Mouse (Mus musculus) retina, postnatal 7 days (tissue): ENCODE results near the gene Rab15.
"Not testable (repeated sequence)": the region's sequence is repeated elsewhere in the genome, so short reads cannot be mapped to it uniquely, and the experiment has no call there.

Source experiments
- DNase-seq: peaks from one replicate; pipeline ENCODE4 v3.0.0-alpha.2; 2012; ENCODE audit warnings: low read depth, low spot score

The Rab15 gene

DNA sequence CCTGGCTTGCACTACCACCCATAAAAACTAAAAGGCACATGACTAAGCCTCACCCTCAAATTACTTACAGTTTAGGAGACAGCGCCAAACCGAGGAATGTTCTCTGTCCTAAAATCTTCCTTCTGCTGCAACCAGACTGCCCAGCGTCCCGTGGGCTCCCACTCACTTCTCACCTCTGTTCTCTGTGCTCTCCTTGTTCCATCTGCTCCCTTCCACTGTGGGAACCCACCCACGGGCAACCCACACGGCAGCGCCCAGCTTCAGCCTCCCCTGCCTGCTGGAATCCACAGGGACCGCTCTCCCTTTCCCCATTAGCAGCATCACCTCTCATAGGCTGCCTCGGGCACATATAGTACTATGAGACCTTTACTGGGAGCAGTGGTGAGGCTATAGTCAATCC, 3.8 kb downstream of the Rab15 start:
- DNase-seq: no peak

DNA sequence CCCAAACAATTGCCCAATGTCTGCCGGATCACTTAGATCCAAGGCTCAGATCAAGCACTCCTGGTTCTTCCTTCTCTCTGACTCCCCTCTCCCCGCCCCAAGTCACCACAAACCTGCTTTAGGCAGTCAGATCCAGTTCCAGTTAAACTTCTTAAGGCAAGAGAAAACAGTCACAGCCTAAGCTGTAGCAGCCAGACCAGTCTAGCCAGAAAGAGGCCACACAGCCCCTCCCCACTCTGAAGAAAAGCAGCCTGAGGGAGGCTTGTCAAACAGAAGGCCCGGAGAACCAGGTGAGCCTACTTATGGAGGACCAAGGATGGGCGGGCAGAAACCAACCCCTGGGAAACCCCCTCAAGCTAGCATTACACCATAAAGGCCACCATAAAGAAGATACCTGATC, 4.6 kb downstream of the Rab15 start:
- no peak for DNase-seq

DNA sequence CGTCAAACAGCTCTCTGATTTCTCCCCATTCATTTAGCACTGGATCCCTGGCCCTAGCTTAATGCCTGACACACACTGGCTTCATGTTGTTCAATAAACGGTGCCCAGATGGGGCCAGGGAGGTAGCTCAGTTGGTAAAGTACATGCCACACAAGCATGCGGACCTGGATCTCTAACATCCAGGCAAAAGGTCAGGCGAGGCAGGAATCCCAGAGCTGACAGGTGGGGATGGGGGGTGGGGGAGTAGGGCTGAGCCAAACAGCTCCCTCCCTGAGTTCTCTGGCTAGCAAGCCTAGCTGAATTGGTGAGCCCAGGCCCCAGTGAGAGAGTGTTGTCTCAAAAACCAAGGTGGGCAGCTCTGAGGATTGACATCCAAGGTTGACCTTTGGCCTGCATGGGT, 5.5 kb downstream of the Rab15 start:
- no peak for DNase-seq

DNA sequence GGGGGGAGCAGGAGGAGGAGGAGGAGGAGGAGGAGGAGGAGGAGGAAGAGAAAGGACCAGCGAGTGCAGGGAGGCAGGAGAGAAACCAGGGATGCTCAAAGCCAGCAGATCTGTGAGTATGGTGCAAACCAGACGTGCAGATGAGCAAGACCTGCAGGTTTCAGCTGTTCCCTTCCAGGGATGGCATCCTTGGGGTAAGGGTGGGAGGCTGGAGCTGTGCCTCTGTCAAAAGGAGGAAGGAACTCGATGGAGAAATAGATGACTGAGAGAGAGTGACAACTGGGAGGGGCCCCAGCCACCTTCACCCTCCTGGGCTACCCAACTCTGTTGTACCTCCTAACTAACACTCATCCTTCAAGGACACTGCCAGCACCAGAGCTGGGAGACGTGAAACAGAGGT, 6.0 kb downstream of the Rab15 start:
- no peak for DNase-seq

DNA sequence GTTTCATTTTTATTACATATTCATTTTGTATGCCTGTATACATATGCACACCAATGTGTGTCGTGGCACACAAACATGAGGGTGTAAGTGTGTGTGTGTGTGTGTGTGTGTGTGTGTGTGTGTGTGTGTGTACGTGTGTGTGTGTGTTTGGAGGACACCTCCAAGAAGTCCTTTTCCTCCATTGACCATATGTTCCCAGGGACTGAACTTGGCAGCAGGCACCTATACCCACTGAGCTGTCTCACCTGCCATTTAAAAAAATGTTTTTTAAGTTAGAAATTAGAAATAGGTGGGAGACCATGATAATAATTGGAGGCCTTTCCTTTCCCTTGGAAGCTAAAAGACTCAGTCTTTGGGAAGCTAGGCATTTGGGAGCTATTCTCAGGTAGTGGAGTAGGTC, 8.6 kb downstream of the Rab15 start:
- no peak for DNase-seq

DNA sequence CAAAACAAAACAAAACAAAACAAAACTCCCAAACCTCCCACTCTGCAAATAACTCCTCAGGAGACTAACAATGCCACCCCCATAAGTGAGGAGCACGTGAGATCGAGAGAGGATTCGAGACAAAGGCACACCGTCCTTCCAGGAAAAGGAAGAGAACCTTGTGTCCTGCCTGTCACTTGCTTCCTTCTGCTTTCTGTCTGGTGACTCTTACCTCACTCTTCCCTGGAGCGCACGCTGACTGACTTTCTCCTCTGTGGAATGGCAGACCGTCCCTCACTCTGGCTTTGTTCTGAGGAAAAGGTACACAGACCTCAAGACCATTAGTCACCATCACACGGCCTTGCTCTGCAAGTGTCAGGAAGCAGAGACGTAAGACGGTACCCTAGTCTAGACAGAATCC, 9.2 kb downstream of the Rab15 start:
- no peak for DNase-seq

DNA sequence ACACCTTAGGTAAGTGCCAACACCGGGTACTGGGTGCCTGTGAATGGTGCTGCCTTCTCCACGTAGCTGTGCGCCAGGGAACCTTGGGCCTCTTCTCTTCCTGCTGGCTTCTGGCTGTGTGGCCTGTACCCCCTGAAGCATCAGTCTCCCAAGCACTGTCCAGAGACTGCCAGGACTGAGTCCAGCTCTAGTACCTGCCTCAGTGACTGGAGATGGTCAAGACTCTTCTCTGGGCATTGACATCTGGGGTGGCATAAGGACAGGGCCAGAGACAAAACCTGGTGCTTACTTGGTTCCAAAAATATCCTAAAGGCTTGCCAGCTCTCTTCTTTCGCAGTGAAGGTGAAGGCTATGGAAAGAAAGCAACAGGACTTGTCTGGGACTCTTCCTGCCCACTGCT, 11.7 kb downstream of the Rab15 start:
- no peak for DNase-seq

DNA sequence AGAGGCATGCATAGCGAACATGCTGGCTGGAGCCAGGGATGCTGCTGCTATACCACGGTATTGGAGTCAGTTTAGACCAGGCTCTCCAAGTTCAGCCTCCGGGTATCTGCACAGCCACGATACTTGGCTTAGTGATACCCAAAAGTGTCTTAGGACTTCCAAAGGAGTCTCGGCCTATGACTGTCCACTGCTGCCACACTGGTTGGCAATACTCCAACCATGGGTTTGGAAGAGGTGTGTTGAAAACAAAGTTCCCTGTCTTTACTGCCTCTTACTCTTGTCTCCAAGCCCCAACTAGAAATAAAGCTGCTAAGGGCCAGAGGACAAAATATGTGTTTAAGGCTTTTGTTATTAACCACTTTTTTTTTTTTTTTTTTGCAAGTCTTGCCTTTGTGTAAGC, 12.2 kb downstream of the Rab15 start:
- no peak for DNase-seq

DNA sequence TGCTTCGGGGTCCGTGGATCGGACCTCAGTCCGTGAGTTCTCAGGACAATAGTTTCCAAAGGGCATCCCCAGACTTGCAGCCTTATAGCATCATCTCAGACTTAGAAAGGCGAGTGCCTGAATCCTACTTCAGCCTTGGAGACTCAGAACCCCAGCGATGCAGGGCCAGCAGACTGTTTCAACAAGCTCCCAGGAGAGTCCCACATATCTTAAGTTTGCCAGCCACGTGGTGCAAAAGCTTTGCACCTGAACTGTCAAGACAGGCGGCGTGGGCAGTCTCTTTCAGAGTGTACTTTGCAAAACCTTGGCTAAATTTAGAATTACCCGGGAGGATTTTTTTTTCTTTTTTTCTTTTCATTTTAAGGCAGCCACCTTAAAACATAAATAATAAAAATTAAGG, 14.9 kb downstream of the Rab15 start:
- DNase-seq: no peak

DNA sequence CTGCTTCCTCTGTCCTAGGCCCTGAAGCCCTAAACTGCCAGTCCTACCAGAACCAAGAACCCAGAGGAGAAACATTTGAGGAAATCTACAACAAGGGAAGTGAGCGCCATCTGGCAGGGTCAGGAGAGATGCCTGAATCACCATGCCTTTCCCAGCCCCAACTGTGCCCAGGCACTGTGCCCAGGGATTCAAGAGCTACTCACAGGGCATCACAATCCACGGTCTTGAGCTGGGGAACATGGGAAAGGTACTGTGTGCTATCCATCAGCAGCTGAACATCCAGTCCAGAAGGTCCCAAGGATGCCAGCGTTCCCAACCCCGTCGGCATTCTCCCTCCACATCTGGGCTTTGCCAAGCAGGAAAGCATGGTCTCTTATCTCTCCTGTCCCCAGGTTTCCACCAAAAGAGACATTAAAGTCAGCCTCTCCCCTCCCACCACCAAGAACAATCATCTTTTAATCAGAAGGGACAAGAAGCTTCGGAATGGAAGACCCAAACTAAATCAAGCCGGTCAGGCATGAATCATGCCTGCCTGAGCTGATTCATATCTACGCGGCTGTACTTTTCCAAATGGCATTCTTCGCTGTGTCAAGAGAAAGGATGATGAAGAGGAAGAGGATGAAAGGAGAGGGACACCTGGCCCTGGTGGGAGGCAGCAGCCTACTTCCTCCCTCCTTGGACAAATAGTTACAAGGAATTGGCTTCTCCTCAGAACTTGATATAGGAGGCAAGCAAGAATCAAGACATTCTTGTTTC, 17.5 kb downstream of the Rab15 start:
- DNase-seq: no peak

DNA sequence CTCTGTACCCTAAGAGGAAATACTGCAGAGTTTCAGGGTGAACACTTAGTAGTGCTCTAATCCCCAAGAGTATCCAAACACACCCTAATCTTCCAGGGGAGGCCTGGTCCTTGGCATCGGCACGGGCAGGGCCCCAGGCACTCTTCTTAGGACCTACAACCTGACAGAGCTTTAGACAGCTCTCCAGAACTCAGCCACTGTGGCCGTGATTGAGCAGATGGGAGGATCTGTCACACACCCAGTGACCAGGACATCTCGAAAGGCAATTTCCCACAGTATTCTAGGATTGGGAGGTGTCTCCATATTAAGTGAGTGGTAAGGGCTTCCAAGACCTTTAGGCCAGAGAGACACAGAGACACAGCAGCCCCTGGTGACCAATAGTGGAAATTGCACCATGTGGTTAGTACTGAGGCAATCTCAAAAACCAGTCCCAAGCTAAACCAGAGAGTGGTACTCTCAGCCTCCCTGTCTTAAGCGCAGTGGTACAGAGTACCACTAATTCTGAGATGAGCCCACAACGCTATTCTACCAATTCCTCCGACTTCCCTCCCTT, 18.9 kb downstream of the Rab15 start:
- DNase-seq: peak; percentile 34

DNA sequence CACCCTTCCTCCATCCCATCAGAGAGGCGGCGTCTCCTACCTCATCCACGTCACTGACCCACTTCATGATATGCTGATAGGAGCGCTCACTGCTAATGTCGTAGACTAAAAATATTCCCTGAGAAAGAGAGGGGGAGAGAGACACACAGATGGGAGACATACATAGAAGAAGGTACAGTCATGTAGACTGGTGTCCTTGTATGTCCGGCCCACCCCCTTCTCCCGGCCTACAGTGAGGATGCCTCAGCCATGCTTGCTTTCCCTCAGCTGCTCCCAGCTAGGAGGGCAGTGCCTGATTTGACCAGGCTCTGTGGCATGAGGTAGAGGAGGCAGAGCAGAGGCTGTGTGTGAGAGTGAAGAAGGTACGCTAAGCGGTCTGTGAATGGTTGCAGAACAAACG, 19.7 kb downstream of the Rab15 start:
- no peak for DNase-seq

DNA sequence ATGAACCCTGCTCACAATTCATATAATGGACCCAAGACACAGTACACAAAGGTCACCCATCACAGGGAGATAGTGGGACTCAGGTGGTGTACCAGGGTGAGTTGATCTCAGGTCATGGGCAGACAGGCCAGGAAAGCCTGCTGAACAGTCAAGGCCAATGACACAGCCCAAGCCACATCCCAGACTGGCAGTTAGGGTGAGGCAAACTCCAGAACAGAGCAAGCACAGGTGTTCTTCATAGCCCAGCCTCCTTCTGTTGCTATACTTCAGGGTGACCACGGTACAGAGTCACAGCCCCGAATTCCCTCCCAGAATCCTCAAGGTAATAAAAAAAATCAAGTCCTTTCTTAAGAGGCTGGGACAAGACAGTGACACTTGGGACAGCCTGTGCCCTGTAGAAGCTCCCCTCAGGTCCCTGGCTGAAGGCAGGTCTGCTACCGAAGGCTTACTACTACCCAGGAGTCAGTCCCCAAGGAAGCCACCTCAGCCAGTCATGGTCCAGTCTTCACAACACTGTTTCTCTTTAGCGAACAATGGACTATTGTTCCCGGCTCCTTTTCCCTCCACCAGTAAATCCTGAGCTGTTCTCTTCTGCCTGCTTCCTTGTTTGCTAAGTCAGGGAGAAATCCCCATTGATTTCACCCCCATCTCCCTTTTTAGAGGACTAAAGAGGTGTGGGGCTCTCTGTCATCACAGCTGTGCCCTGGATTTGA, 24.5 kb downstream of the Rab15 start:
- no peak for DNase-seq

DNA sequence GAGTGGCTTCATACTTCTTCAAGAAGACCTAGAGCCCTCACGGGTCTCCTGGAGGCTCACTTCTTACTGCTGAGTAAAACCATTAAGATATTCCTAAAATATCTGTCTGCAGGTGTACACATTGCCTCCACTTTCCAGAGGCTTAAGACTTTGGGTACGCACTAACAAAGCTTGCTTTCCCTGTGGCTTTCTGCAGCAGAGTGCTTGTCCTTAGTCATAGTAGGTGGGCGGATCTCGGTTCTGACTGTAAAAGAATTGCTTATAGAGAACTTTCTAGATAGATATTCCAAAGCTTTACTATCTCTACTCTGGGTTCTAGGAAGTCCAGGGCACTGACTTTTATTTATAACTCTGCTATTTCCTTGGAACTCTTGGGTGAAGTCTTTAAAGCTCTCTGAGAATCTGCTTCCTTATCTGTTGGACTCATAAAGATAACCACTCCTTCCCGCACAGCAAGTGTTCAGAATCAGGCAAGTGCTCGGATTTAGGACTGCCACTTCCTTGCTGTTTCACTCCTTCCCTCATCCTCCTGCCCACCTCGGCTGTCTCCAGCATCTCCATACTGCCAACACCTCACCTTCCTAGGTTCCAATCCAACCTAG, 25.7 kb downstream of the Rab15 start:
- no peak for DNase-seq

DNA sequence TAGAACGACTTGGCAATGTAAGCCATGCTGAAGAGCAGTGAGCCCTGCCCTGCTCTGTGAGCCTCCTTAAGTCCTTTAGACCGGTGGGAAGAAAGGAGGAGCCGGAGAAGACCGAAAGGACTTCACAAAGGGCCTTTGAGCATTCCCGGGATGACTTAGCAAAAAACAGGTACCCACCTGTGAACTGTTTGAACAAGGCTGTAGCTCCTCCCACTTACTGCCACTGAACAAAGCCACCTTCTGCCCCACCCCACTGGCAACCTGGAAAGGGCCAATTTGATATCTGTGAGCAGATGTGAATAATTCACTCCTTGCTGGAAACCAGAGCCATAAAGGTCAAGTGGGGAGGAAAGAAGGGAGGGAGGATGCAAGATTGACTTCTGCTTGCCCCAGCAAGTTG, 27.4 kb downstream of the Rab15 start, which contains the start of gene Gpx2:
Gpx2 (minus strand) TSS at position 205 of the 400 bp plus-strand sequence.
- no peak for DNase-seq

DNA sequence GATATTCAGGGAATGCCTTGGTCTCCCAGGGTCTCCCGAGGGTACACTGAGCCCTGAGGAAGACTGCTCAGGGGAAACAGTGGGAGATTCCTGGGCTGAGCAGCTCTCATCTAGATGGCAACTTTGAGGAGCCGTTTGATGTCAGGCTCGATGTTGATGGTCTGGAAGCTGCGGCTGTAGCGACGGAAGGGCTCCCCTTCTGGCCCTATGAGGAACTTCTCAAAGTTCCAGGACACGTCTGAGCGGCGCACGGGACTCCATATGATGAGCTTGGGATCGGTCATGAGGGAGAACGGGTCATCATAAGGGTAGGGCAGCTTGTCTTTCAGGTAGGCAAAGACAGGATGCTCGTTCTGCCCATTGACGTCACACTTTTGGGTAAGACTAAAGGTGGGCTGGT, 30.2 kb downstream of the Rab15 start:
- not testable (repeated sequence) for DNase-seq

DNA sequence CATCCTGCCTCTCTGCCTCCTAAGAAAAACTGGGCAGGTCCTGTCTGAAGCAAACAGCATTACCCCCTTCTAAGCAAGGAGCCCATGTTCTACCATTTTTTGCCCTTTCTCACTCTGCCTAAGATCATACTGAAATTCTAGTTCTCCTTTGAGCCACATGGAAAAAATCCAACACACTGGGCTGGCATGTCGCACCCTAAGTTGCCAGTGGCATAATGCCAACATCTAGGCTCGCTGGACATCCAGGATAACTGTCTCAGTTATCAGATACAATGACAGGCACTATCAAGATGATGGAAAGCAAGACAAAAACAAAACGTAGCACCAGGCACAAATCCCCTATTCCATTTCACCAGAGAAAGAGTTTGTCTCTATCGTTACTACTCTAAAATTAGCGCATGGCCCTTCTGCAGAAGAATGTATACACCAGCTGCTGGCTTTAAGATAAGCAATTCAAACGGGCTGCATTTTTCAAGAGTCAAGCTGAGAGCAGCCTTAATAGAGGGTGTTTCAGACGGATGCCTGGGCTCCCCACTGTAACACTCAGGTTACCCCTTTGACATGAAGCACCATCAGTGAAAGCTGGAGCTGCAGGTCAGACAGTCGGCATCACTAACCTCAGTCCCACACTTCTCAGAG, 32.1 kb downstream of the Rab15 start:
- no peak for DNase-seq

DNA sequence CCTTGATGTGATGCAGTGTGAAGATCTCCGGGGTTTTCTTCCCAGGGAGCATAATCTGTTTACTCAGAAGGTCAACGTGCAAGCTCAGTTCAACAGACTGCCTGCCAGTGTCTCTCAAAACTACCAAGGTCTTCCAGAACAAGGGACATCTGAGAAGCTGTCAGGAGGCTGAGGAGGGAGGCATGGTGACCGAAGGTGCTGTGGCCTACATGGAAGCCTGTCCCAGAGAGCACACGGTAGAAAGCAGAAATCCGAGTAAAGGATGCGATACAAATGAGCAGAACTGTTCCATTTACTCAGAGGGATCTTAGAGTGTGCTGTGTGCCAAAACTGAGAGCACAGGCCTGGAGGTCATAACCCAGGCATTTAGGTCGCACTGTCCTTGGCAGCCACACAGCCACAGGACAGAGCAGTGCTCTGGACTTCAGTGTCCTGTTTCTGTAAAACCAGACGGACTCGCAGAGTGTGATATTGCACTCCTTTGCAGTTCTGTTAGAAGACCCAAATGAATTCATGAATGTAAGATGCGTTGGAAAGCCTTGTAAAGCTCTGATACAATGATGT, 38.6 kb downstream of the Rab15 start:
- no peak for DNase-seq

DNA sequence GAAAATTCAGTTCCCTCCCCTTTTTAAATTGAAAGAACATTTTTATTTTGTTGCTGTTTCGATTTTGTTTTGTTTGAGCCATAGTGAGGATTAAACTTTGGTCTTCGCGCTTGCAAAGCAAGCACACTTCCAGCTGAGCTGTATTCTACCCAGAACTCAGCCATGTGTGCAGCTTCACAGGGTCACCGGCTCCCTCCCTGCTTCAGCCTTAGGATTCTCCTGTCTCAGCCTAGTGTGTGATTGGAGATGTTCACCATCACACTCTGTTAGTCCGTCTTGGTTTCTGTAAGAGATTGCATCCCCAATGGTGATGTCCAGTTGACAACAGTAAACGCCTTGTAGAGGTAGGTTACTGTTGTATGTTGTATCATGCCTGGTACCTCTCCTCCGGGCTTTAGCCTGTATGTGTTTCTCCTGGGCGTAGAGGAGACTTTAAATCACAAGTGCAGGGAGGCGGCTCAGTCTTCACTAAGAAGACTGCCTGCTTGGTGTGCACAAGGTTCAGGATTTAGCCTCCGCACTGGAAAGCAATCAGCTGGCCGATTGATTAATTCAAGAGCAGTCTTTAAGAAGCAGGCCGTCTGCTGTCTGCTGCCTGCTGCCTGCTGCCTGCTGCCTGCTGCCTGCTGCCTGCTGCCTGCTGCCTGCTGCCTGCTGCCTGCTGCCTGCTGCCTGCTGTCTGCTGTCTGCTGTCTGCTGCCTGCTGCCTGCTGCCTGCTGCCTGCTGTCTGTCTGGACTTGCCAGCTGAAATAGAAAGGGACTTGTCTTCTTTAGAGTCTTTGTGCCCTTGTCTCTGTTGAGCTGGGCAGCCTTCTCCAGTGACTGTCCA, 41.9 kb downstream of the Rab15 start:
- DNase-seq: no peak

DNA sequence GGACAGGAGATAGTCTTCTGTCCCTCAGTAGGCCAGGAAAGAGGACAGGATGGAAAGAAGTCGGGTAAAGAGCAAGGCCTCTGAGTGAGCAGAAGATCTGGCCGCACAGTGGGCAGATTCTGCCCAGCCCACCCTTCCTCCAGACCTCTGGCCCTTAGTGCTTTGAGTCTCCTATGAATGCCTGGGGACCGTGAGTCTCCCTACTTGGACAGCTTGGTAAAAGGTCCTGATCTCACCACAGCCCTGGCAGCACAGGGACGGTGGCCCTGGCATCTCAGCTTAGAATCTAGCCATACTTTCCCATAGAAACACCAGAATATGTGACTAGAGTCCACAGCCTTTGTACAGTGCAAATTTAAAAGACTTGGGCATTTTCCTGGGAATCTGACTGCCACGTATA, 42.8 kb downstream of the Rab15 start:
- DNase-seq: no peak
